Mouse (Mus musculus) CH12.LX (cell line): ENCODE data around the gene C130050O18Rik.

Source experiments
- CTCF ChIP-seq, 2 experiments: IDR thresholded peaks in 1 of 2; conservative IDR thresholded peaks in 1 of 2; 2 replicates each; pipeline ENCODE4 v1.5.1; 2011 to 2012; ENCODE audit warnings: low read depth in 2 of 2, low read length in 2 of 2, improper control_type of control experiment in 1 of 2, inconsistent platforms in 1 of 2, mild to moderate bottlenecking in 1 of 2, moderate library complexity in 1 of 2
- E2F4 ChIP-seq: IDR thresholded peaks from 2 replicates; pipeline ENCODE4 v1.6.1; 2011; ENCODE audit warnings: low read depth, low read length, improper control_type of control experiment; ENCODE audit not compliant: insufficient replicate concordance
- EP300 ChIP-seq: IDR thresholded peaks from 2 replicates; pipeline ENCODE4 v1.6.1; 2011; ENCODE audit warnings: low read length, improper control_type of control experiment
- GABPA ChIP-seq: IDR thresholded peaks from 2 replicates; pipeline ENCODE4 v1.6.1; 2012; ENCODE audit warnings: low read depth, low read length, improper control_type of control experiment, inconsistent platforms; ENCODE audit not compliant: insufficient replicate concordance
- HCFC1 ChIP-seq: IDR thresholded peaks from 2 replicates; pipeline ENCODE4 v1.6.1; 2012; ENCODE audit warnings: low read depth, mild to moderate bottlenecking, inconsistent platforms, low read length, improper control_type of control experiment
- JUND ChIP-seq: conservative IDR thresholded peaks from 2 replicates; pipeline ENCODE4 v1.6.1; 2011; ENCODE audit warnings: low read depth, low read length, improper control_type of control experiment
- MAX ChIP-seq: IDR thresholded peaks from 2 replicates; pipeline ENCODE4 v1.6.1; 2011; ENCODE audit warnings: low read length, improper control_type of control experiment
- MYC ChIP-seq: IDR thresholded peaks from 2 replicates; pipeline ENCODE4 v1.6.1; 2011; ENCODE audit warnings: low read depth, mild to moderate bottlenecking, improper control_type of control experiment, low read length
- PAX5 ChIP-seq: IDR thresholded peaks from 2 replicates; pipeline ENCODE4 v1.6.1; 2012; ENCODE audit warnings: low read length, inconsistent platforms, mixed read lengths
- POLR2A ChIP-seq: IDR thresholded peaks from 2 replicates; pipeline ENCODE4 v1.6.1; 2011; ENCODE audit warnings: low read depth, mild to moderate bottlenecking, improper control_type of control experiment, low read length
- POLR2AphosphoS2 ChIP-seq: IDR thresholded peaks from 2 replicates; pipeline ENCODE4 v1.6.1; 2011; ENCODE audit warnings: low read depth, low read length, improper control_type of control experiment
- RAD21 ChIP-seq: IDR thresholded peaks from 2 replicates; pipeline ENCODE4 v1.6.1; 2011; ENCODE audit warnings: low read depth, mild to moderate bottlenecking, low read length, improper control_type of control experiment, moderate library complexity
- UBTF ChIP-seq: IDR thresholded peaks from 2 replicates; pipeline ENCODE4 v1.6.1; 2012; ENCODE audit warnings: low read depth, mild to moderate bottlenecking, inconsistent platforms, low read length, improper control_type of control experiment, moderate library complexity
- USF1 ChIP-seq: IDR thresholded peaks from 2 replicates; pipeline ENCODE4 v1.6.1; 2014; ENCODE audit warnings: low read depth, mild to moderate bottlenecking, inconsistent platforms, low read length, improper control_type of control experiment

DNA sequence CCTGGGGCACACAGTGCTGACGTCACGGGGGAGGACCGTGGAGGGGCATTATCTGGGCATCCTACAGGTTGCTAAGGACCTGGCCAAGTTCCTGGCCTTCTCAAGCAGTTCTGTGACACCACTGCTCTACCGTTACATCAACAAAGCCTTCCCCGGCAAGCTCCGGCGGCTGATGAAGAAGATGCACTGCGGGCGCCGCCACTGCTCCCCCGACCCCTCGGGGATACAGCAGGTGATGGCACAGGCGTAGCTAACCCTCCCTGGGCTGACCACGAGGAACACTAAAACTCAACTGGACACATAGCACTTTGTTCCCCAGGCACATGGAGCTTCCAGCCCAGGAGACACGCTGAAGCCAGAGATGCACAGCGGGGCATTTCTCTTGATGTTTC lies 11.9 kb upstream of the C130050O18Rik start:
- TF ChIP-seq PAX5: no peak
- no peak for TF ChIP-seq POLR2A
- no peak for TF ChIP-seq MAX
- no peak for TF ChIP-seq E2F4
- TF ChIP-seq RAD21: no peak
- TF ChIP-seq CTCF (conservative IDR thresholded peaks at IDR 0.05 in 1 of 2, IDR thresholded peaks at IDR 0.05 in 1 of 2; ENCODE audit: low read depth in 2 of 2, low read length in 2 of 2): no peak
- TF ChIP-seq JUND: no peak
- TF ChIP-seq EP300: no peak
- no peak for TF ChIP-seq POLR2AphosphoS2
- no peak for TF ChIP-seq HCFC1
- TF ChIP-seq MYC: no peak
- TF ChIP-seq GABPA: no peak
- TF ChIP-seq USF1: no peak
- no peak for TF ChIP-seq UBTF
